40 mouse cellular contexts compared by ENCODE assay signal in genomic region chr16:24041403-24041802, GRCm38 (mm10). TPM values are rescaled to one million over a fixed set of nuclear protein-coding genes. Genes with fewer than 3 reads are reported as not detected.
"Had no signal": no experiment of that assay in that cellular context is flagged by ENCODE, and none has a peak within 500 bp of the region (broad histone marks: within the 10 kb centered on the region; RNA-seq: fewer than 3 reads in every experiment).

No protein-coding gene starts in this region.

- DNase-seq: gastrocnemius, adult 2 months; gastrocnemius, postnatal 10 days; gastrocnemius, postnatal 25 days; heart, adult 18-20 months; heart, postnatal 14 days; heart, postnatal 36 days; kidney, adult 11 months; kidney, adult 2 months; kidney, adult 9 months; kidney, postnatal 14 days; kidney, postnatal 36 days; layer of hippocampus, adult 9-11 months; liver; liver, embryonic 13.5 days had no signal

- H3K9ac ChIP-seq: heart, embryonic 13.5 days; heart, embryonic 15.5 days; hindbrain, embryonic 13.5 days; hindbrain, embryonic 15.5 days; kidney, embryonic 15.5 days; limb, embryonic 12.5 days; liver, embryonic 13.5 days had no signal

- H3K9me3 ChIP-seq: heart, embryonic 13.5 days; heart, embryonic 15.5 days; hindbrain, embryonic 13.5 days; hindbrain, embryonic 15.5 days; kidney, embryonic 15.5 days; limb, embryonic 10.5 days; liver, embryonic 13.5 days had no signal

- ATAC-seq: hindbrain, postnatal 0 days; intestine, embryonic 16.5 days had no signal

- H3K4me2 ChIP-seq: heart, embryonic 11.5 days; heart, embryonic 13.5 days; heart, embryonic 15.5 days; hindbrain, embryonic 13.5 days; hindbrain, embryonic 15.5 days; kidney, embryonic 15.5 days; limb, embryonic 12.5 days; liver, embryonic 11.5 days; liver, embryonic 13.5 days had no signal

- H3K27ac ChIP-seq: gastrocnemius, adult 2 months; heart, embryonic 13.5 days; heart, embryonic 15.5 days; hindbrain, embryonic 13.5 days; hindbrain, embryonic 15.5 days; hindbrain, postnatal 0 days; kidney, embryonic 15.5 days; kidney, postnatal 0 days; left cerebral cortex, adult 2 months; limb, embryonic 10.5 days; limb, embryonic 12.5 days; liver, embryonic 13.5 days had no signal

- H3K36me3 ChIP-seq: heart, embryonic 13.5 days; heart, embryonic 15.5 days; hindbrain, embryonic 13.5 days; hindbrain, embryonic 15.5 days; kidney, embryonic 15.5 days; limb, embryonic 10.5 days; limb, embryonic 12.5 days; liver, embryonic 13.5 days had no signal

- H3K4me1 ChIP-seq: heart, embryonic 13.5 days; heart, embryonic 15.5 days; hindbrain, embryonic 13.5 days; hindbrain, embryonic 15.5 days; kidney, embryonic 15.5 days; limb, embryonic 10.5 days; limb, embryonic 12.5 days; liver, embryonic 13.5 days had no signal

- H3K4me3 ChIP-seq: gastrocnemius, adult 2 months; heart, embryonic 13.5 days; heart, embryonic 15.5 days; hindbrain, embryonic 13.5 days; hindbrain, embryonic 15.5 days; kidney, embryonic 15.5 days; left cerebral cortex, adult 2 months; limb, embryonic 10.5 days; limb, embryonic 12.5 days; liver, embryonic 13.5 days had no signal

- H3K27me3 ChIP-seq: heart, embryonic 13.5 days; heart, embryonic 15.5 days; hindbrain, embryonic 13.5 days; hindbrain, embryonic 15.5 days; kidney, embryonic 15.5 days; limb, embryonic 12.5 days; liver, embryonic 13.5 days had no signal

RNA-seq across cellular contexts. Expression of gene Gm37419, which starts 53.1 kb away (rescaled TPM):
- total RNA-seq: gastrocnemius, adult 2 months; gastrocnemius, postnatal 10 days; gastrocnemius, postnatal 25 days; gastrocnemius, postnatal 4 days; heart, adult 18-20 months; heart, postnatal 14 days; heart, postnatal 36 days; hematopoietic stem cell, adult 5-6 weeks; hindbrain, postnatal 0 days; layer of hippocampus, adult 18-20 months; layer of hippocampus, adult 8-10 months; layer of hippocampus, postnatal 25 days; left cerebral cortex, adult 2 months; left cerebral cortex, postnatal 14 days; left cerebral cortex, postnatal 36 days had no signal
- polyA plus RNA-seq: frontal cortex, adult 2 months; heart, embryonic 11.5 days; heart, embryonic 13.5 days; heart, embryonic 15.5 days; heart, postnatal 0 days; hindbrain, embryonic 11.5 days; hindbrain, embryonic 13.5 days; hindbrain, embryonic 15.5 days; hindbrain, postnatal 0 days; intestine, embryonic 14.5 days; intestine, embryonic 16.5 days; kidney, adult 2 months; kidney, embryonic 15.5 days; kidney, postnatal 0 days; large intestine, adult 2 months; limb, embryonic 10.5 days; limb, embryonic 12.5 days; limb, embryonic 14.5 days; liver, embryonic 11.5 days; liver, embryonic 13.5 days had no signal
